Mouse (Mus musculus): ENCODE measurements around the gene Adamtsl1.

The Adamtsl1 gene

DNA sequence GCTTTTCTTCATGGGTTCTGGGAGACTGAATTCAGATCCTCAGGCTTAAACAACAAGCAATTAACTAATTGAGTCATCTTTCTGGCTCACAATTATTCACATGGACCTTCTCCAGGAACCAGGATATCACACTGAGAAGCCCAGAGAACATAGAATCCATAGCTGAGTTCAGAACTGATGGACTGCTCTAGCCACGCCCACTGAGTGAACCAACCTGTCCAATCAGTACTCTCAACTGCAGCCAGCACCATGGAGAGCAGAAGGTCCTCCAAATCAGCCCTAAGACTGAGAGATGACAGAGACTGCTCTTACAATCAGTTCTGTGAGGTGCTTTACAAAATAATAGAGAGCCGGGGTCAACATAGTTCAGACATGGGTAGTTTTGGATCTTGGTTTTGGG, 276.3 kb downstream of the Adamtsl1 start:
- in situ Hi-C loops (cut with MboI; ENCODE audit: low sequenced_read_pairs) = no loop called here

DNA sequence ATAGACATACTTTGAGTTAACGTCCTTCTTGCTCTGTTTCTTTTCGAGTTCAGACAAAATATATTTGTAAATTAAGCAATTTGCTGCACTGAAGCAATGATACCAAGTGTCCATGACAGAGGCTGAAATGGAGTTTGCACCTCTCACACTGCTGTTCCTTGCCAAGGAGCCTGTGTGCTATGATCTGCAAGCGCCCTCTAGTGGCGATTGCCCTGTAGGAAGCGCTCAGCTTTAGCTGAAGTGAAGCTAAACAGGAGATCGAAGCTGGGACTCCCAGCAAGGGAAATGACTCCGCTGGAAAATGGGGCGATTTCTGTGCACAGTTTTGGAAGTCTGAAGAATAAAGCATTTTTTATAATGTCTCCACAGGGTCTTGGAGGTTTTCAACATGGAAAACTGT, 287.8 kb downstream of the Adamtsl1 start:
- in situ Hi-C loops (cut with MboI; ENCODE audit: low sequenced_read_pairs) = no loop called here

DNA sequence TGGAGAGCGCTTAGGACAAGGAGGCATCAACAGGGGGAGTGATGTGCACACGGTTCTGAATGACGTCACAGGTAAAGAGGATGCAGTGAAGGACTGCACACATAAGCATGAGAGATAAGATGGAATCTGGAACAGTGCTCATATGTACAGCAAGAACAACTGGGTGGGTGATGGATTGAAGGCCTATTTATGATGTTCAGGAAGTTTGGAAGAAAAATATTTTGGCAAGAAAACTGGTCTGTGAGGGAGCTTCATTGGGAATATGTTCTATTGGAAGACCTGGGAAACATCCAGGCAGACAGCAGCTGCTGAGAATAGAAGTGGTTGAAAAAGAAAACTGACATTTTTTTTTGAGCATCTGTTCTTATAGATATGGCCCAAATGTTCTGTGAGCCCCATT, 300.4 kb downstream of the Adamtsl1 start:
- in situ Hi-C loops (cut with MboI; ENCODE audit: low sequenced_read_pairs) = no loop called here

DNA sequence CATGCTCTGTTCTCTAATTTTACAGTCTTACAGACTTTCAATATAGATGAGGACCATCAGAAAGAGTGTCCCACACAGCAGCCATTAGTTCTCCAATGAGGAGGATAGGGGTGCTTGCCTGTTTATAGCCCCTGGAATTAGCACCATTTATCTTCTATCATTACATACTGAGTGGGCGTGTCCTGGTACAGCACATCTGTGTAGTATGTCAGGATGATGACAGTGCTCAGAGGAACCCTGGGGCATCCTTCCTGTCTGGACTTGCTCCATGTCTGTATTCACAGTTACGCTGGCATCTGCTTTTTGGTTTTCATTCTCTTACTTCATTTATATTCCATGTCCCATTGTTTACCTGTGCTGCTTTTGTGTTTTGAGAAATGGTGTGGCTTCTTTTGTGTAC, 304.5 kb downstream of the Adamtsl1 start:
- in situ Hi-C loops (cut with MboI; ENCODE audit: low sequenced_read_pairs) = no loop called here

DNA sequence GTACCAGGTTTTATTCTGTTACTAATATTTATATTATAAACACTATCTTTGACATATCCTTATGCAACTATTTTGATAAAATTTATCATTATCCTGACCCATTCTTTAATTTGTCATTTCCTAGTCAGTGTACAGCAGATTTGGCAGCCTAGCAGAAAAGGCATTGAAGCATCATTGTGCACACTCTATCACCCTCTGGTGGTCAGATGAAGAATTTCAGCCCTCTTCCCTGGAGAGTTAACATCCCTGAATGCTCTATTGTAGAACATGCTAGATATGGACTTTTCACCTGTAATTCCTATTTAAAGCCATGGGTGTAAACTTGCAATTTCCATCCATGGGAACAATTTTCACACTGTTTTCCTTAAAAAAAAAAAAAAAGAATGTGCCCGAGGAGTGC, 305.2 kb downstream of the Adamtsl1 start:
- in situ Hi-C loops (cut with MboI; ENCODE audit: low sequenced_read_pairs) = no loop called here

DNA sequence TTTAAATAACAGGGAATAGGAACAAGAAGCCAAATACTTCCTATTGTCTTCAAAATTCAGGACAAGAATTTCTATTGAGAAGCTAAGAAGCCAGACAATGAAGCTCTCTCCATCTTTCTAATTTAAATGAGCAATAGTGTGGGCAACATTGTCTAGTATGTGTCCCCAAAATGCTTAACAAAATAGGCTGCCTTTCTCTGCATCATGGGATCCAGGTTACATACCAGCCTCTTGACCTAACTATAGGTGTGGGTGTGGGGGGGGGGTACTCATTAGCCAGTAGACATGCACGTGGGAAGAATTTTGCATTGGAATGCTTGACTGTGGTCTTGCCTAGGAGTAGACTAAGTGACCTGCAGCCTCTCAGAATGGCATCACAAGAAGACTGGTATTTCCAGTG, 305.9 kb downstream of the Adamtsl1 start:
- in situ Hi-C loops (cut with MboI; ENCODE audit: low sequenced_read_pairs) = no loop called here

DNA sequence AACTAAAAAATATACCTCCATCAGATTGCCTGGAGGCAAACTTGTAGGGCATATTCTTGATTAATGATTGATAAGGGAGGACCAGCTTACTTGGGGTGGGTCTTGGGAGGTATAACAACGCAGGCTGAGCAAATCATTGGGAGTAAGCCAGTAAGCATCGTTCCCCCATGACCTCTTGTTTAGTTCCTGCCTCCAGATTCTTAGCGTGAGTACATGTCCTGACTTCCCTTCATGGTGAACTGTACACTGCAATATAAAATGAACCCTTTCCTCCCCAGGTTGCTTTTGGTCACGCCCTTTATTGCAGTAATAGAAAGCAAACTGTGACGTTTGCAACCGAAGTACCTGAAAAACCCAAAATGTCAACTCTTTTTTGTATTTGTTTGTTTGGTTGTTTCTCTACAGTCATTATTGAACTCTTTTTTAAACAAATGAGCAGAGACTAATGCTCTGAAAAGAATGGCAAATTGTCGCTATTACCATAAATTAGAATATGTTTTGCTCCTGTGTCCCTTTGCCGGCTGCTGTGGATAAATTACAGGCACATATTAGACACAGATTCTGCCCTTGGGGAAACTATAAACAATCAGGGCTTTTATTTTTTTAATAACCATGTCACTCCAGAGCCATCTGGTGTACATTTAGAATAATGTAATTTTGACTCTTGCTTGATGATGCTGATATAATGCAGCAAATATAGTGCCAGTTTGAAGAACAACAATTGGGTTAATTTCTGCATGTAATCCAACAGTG, 310.2 kb downstream of the Adamtsl1 start:
- in situ Hi-C loops (cut with MboI; ENCODE audit: low sequenced_read_pairs) = no loop called here

DNA sequence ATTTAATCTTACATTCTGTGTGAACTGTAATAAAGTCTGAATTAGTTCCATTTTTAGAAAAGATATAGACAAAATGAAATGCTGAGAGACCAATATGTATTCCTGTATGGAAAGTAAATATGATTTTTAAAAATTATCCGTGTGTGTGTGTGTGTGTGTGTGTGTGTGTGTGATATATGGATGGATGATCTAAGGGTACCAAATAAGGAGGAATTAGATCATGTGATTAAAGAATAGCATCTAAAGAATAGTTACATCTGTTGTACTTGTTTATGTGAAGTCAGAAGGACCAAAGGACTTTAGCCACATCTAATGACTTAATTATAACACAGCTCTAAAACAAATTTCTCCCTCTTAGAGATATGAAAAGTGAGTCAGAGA, 310.7 kb downstream of the Adamtsl1 start:
- in situ Hi-C loops (cut with MboI; ENCODE audit: low sequenced_read_pairs) = no loop called here

DNA sequence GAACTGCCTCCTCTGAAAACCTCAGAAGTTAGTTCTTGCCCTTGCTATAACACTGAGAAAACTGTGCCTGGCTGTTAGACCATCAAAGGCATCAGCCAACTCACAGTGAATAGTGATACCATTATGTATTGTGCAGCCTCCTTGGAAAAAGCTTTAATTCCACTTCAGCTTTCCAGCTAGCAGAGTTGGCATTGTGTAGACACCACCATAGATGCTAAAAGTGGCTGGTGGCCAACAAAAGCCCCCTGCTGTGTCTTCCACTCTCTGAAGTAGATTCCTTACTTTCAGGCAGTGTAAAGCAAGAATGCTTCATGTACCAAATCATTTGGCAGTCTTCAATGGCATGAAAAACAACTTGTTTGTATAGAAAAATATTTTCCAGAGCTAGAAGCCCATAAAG, 323.1 kb downstream of the Adamtsl1 start:
- in situ Hi-C loops (cut with MboI; ENCODE audit: low sequenced_read_pairs) = no loop called here

DNA sequence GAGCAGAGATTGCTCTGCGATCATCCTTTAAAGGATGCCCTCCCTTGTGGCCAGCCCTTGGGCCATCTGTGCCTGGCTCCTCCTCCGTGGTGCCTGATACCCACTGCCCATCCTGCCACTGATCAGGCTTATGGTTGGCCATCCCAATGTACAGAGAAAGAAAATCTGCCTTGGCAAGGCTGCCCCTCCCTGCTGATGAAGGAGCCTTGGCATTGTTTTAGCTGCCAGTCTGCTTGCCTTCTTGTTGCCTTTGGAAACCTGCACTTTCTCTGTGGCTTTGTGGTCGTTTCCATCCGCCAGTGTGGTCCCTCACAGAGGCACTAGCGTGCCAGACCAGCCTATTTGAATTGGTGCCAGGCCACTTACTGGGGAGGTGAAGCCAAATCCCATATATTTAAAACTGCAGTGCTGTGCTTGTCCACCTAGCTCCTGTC, 323.6 kb downstream of the Adamtsl1 start:
- in situ Hi-C loops (cut with MboI; ENCODE audit: low sequenced_read_pairs) = no loop called here

DNA sequence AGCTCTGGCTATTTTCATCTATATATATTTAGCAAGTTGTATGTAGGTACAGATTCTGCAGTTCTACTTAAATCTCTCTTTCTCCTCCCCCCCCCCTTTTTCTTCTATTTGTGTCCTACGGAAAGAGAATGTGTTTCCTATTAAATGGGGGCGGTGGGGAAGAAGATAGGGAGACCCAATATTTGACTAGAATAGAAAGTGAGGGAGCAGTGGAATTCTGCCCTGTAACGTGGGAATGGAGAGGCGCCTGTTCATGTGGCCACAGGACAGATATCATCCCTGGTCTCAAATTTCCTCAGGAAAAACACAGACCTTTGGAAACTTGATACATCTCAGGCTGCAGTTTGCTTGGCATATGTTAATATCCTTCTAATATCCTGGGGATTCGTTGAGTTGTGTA, 324.1 kb downstream of the Adamtsl1 start:
- in situ Hi-C loops (cut with MboI; ENCODE audit: low sequenced_read_pairs) = no loop called here

DNA sequence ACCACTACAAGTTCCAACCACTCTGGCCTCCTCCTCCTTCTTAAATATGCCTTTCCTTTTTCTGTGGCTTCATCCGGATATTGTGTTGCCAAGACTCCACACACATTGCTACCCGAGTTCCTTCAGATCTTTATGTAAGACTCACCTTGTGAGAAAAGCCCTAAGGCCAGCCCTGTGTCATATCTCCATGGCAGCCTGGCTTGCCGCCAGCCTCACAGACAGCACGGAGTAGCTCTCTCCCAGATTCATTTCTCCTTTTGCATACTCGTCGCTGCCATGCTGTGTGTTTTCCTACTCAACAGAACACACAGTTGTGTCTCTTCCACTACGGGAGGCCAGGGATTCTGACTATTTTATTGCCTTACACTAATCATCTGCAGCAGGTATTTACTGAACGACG, 328.1 kb downstream of the Adamtsl1 start:
- in situ Hi-C loops (cut with MboI; ENCODE audit: low sequenced_read_pairs) = no loop called here

DNA sequence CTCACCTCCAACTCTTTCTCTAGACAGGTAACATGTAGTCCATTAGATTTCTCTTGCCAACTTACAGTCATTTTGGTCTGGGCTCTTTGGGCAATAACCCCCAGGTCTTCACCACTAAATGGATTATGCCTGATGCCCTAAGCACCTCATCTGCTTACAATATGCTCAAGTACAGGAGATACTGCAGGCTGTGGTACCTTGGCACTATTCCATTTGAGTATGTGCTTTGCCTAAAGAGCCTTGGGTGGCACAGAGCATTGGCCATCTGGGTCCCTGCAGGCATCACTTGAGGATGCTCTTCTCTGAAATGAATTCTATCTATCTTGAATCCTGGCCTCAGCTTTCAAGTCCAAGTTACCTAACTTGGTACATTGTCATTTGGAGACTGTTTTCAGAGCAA, 330.4 kb downstream of the Adamtsl1 start:
- in situ Hi-C loops (cut with MboI; ENCODE audit: low sequenced_read_pairs) = no loop called here

DNA sequence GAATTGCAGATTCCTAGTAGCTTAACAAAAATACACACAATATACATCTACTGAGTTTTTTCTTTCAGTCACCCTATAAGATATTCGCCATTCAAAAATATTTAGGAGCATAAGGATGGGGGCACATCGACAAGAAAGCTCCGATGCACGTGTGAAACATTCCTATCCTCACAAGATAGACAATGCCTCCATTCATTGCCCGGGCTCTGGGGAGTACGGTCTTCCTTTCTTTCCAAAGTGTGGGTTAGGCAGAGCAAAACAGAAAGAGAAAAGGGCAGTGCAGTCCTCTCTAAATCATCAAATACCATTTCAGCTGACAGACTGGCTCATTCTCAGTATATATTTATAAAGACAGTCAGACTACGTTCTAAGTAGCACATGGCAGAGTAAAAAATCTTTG, 332.0 kb downstream of the Adamtsl1 start:
- in situ Hi-C loops (cut with MboI; ENCODE audit: low sequenced_read_pairs) = no loop called here

DNA sequence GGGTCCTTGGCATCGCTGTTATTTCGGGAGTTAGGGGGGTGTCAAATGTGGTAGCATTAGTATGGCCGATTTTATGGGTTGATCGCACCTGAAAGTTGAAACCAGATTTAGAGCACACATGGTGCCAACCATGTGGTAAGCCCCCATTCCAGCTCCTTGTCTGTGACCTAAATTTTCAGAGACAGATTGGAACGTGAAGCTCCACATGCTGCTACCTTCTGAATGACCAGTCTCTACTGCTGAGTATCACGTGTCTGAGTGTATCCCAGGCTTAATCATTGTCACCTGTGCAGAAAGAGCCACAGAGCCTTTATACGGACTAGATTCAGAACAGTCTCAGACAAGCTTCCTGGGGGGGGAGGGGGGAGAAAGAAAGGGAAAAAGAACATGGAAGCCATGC, 339.4 kb downstream of the Adamtsl1 start:
- in situ Hi-C loops (cut with MboI; ENCODE audit: low sequenced_read_pairs) = no loop called here

DNA sequence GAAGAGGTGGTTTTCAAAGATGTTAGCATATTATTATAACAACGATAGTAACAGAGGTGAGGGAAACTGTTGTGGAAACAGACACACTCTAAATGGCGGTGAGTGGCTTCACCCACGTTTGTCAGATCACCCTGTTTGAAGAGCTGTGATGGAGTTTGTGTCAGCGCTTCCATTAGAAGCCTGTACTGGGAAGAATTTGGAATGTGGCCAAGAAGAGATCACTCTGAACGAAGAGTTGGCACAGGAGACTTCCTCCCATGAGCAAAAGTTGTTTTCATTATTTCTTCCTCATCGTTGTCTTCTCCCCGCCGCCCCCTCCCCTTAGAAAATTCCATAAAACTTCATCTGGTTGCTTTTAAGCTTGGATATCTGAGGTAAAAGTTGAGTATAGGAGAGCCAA, 340.5 kb downstream of the Adamtsl1 start:
- in situ Hi-C loops (cut with MboI; ENCODE audit: low sequenced_read_pairs) = no loop called here

DNA sequence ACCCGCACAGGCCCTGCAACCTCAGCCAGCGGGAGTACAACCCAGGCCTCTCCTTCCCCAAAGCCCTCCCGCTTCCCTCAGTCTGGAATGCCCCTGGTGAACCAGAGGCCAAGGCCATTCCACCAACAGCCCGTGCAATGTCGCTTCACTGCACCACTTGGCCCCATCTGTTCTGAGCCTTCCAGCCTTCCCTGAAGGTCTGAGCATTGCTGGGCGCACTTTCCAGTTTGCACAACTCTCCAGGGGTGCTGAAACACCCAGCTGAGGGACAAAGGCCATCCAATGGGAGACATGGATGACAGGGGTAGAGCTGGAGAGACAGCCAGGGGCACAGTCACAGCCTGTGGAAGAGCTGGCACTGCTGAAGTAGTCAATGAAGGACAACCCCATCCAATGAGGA, 365.4 kb downstream of the Adamtsl1 start:
- in situ Hi-C loops (cut with MboI; ENCODE audit: low sequenced_read_pairs) = no loop called here

DNA sequence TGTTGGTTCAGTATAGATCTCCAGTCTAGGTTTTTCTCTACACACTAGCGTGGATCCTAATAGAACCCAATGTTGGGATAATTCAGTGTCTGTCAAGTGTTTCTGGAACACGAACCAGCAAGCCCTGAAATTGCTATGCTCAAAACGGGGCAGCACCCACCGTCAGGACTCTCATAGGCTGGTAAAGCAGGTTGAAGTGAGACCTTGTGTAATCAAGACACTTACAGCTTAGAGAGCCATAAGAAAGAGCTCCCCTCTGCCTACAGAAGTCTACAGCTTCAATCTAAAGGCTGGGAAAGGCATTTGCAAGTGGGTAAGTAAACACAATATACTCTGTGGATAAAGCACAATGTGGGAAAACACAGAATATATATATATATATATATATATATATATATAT, 367.3 kb downstream of the Adamtsl1 start:
- in situ Hi-C loops (cut with MboI; ENCODE audit: low sequenced_read_pairs) = no loop called here

DNA sequence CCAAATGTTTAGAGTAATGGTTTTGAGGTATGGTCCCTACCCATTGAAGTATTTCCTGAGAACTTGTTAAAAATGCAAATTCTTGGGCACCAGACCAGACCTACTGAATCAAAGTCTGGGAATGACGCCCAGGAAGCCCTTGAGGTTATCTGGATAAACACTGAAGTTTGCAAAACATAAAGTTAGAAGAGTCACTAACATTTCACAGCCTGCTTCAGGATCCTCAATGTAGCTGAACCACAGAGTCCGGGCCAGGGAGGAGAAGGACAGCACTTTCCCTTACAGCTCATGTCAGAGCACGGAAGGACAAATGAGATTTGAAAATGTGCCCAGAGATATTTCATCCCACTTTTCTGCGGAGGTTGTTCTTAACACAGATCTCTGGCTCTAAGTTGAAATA, 370.1 kb downstream of the Adamtsl1 start:
- in situ Hi-C loops (cut with MboI; ENCODE audit: low sequenced_read_pairs) = no loop called here

DNA sequence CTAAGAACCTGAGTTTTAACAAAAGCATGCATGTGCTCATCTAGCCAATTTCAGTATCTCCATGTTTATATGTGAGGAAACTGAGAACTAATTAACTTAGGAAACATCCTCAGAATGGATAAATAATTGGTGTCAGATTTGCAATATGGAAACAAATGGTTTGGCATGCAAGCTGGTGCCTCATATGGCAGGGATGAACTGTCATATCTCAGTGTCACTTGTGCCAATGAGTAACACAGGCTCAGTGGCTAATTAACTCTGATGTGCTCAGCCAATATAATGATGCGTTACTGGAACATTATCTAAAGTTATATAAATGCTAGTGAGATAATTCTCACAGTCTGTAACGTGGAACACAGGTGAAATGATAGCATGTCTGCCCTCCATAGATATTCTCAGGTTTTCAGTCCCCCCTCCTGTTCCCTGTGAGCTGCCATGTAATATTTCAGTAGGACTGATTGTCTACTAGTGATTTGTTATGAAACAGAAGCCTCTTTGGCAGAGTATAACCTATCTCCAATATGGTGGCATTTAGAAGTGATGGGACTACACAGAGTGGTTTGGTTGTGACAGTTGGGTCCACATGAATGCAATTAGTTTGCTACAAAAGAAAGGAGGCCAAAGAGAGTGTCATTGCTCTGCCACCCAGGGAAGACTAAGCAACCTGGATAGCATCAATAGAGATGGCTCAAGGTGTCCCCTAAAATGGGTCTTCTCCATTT, 376.1 kb downstream of the Adamtsl1 start:
- in situ Hi-C loops (cut with MboI; ENCODE audit: low sequenced_read_pairs) = no loop called here

DNA sequence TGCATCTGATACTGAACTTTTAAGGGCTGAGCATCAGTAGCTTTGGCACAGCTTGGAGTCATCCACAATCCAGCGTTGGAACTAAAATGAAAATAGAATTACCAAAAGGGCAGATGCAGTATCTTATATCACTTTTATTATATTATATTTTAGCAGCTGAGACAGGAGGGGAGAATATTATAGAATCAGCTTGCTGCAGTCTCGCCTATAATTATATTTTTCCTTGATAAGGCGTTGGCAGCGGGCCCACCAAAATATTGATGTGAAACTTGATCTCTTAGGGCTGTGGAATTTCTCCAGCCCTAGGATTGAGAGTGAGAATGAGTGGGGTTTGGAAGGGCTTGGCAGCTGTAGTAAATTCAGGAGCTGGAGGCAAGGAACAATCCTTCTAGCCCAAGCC, 387.3 kb downstream of the Adamtsl1 start:
- in situ Hi-C loops (cut with MboI; ENCODE audit: low sequenced_read_pairs) = no loop called here

DNA sequence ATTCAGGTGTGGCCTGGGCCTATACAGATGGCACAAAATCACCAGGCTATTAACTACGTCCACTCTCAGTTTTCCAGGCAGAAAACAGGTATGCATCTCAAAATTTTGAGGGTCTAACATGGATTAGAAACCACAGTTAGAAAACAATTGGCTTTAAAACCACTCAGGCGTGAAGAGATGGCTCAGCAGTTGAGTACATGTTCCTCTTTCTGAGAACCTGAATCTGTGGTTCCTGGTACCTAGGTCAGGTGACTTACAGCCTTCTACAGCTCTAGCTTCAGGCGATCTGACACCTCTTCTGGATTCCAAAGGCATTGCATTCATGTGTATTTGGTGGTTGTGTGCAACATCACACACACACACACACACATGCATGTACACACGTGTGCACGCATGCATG, 390.2 kb downstream of the Adamtsl1 start:
- in situ Hi-C loops (cut with MboI; ENCODE audit: low sequenced_read_pairs) = no loop called here

DNA sequence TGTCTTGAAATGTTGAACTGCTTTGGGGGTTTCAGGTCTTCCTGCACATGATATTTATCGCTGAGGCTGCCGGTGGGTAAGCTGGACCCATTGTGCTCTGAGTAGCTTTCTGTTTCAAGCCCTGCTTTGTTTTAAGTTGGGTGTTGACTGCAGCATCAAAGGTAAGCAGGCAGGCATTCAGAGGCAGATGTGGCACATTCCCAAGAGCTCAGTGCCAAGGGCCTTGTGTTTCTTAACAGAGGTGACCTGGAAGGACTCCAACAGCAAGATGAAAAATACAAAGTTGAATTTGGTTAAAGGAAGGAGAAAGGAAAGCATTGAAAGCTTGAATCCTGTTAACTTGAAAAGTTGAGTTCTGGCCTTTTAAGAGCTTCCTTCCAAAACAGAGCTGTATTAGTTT, 402.1 kb downstream of the Adamtsl1 start:
- in situ Hi-C loops (cut with MboI; ENCODE audit: low sequenced_read_pairs) = no loop called here

Measured in CH12F3 (cell line).